Comparison of ENCODE assay signal across 9 mouse cellular contexts in the genomic region with DNA sequence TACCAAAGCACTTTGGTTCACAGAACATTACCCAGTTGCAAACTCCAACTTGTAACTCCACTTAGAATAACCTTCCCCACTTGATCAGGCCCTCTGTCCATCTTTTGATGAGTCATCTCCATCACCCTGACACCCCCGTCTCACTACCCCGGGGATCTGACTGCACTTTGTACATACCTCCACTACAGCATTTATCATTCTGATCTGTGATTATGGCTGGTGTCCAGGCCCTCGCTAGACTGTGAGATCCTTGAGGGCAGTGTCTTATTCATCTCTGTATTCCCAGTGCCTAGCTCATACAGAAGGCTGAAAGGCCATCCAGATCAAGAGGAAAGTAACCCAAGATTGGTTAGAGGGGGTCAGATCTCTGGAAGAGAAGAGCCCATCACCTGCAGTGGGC. TPM values are rescaled to one million over a fixed set of nuclear protein-coding genes. Genes with fewer than 3 reads are reported as not detected.
A peak's percentile ranks its signal among the peaks of the same experiment; 100 is the strongest.
DNase-seq lines count a peak whose midpoint lies in the region; ATAC-seq and TF ChIP-seq lines count a peak whose summit lies in the region.
"Had no signal": no experiment of that assay in that cellular context is flagged by ENCODE, and none has a peak within 500 bp of the region (broad histone marks: within the 10 kb centered on the region; RNA-seq: fewer than 3 reads in every experiment).

No protein-coding gene starts in this region.

- TF ChIP-seq EP300 in liver, postnatal 0 days (IDR thresholded peaks at IDR 0.05; ENCODE audit: low read depth), result no peak

- TF ChIP-seq CTCF in E14TG2a.4 (conservative IDR thresholded peaks at IDR 0.05; ENCODE audit: low read length), result no peak
- no peak for TF ChIP-seq CTCF in liver, postnatal 0 days (IDR thresholded peaks at IDR 0.05; ENCODE audit: low read depth)

- peaks cover 5% of the 10 kb centered on the region; the same call in 1 of the 2 replicates for H3K27me3 ChIP-seq in heart, embryonic 10.5 days (ENCODE audit: insufficient read depth, poor library complexity, severe bottlenecking)
- no peaks in the 10 kb centered on the region for H3K27me3 ChIP-seq in E14TG2a.4 (ENCODE audit: insufficient read depth, low read length)
- no peaks in the 10 kb centered on the region for H3K27me3 ChIP-seq in hindbrain, embryonic 11.5 days (ENCODE audit: control insufficient read depth, insufficient read depth, low read length)
- no peaks in the 10 kb centered on the region for H3K27me3 ChIP-seq in liver, postnatal 0 days (ENCODE audit: insufficient read depth, low read length)
- H3K27me3 ChIP-seq: Patski had no signal

- H3K4me3 ChIP-seq in heart, embryonic 10.5 days, result peak overlapping the region; percentile 80
- H3K4me3 ChIP-seq in E14TG2a.4 (replicated peaks; ENCODE audit: low read length), result peak overlapping the region; percentile 97
- H3K4me3 ChIP-seq in hindbrain, embryonic 11.5 days (ENCODE audit: low read depth, low read length), result peak overlapping the region; percentile 59
- H3K4me3 ChIP-seq in liver, postnatal 0 days (ENCODE audit: low read depth, low read length), result peak overlapping the region; percentile 69

- no peak for ATAC-seq in hindbrain, embryonic 11.5 days (ENCODE audit: low FRiP score)
- no peak for ATAC-seq in liver, postnatal 0 days

- H3K4me2 ChIP-seq in hindbrain, embryonic 11.5 days (replicated peaks; ENCODE audit: low read depth, low read length), result peak overlapping the region; percentile 85
- peak overlapping the region; percentile 94 for H3K4me2 ChIP-seq in liver, postnatal 0 days (ENCODE audit: low read depth, low read length)

- no peak overlapping the region for H3K9ac ChIP-seq in hindbrain, embryonic 11.5 days (ENCODE audit: low read depth, low read length)
- peak overlapping the region; percentile 84 for H3K9ac ChIP-seq in liver, postnatal 0 days (replicated peaks)

- H3K36me3 ChIP-seq in heart, embryonic 10.5 days, result peaks cover 6% of the 10 kb centered on the region; the same call in 1 of the 2 replicates
- peaks cover 36% of the 10 kb centered on the region for H3K36me3 ChIP-seq in E14TG2a.4 (ENCODE audit: insufficient read depth, low read length)
- no peaks in the 10 kb centered on the region for H3K36me3 ChIP-seq in hindbrain, embryonic 11.5 days (ENCODE audit: control insufficient read depth, insufficient read depth, low read length)
- H3K36me3 ChIP-seq in liver, postnatal 0 days (replicated peaks; ENCODE audit: insufficient read depth, low read length), result no peaks in the 10 kb centered on the region; the same call in 1 of the 2 replicates

- WGBS in heart, embryonic 10.5 days, result 35% methylated on average over 3 of the region's 3 CpGs
- 59% methylated on average over 3 of the region's 3 CpGs for WGBS in hindbrain, embryonic 11.5 days
- 35% methylated on average over 3 of the region's 3 CpGs for WGBS in liver, postnatal 0 days (ENCODE audit: insufficient replicate concordance)

- H3K4me1 ChIP-seq in heart, embryonic 10.5 days, result peaks cover 20% of the 10 kb centered on the region
- peaks cover 26% of the 10 kb centered on the region for H3K4me1 ChIP-seq in E14TG2a.4 (replicated peaks; ENCODE audit: low read depth, low read length)
- no peaks in the 10 kb centered on the region; the same call in 1 of the 2 replicates for H3K4me1 ChIP-seq in hindbrain, embryonic 11.5 days (replicated peaks; ENCODE audit: control insufficient read depth, insufficient read depth, low read length)
- peaks cover 51% of the 10 kb centered on the region for H3K4me1 ChIP-seq in liver, postnatal 0 days (ENCODE audit: insufficient read depth)

- peak overlapping the region; percentile 91; the same call in 1 of the 2 replicates for H3K27ac ChIP-seq in heart, embryonic 10.5 days
- H3K27ac ChIP-seq in hindbrain, embryonic 11.5 days (ENCODE audit: low read depth, low read length), result no peak overlapping the region
- H3K27ac ChIP-seq in liver, postnatal 0 days (ENCODE audit: low read depth), result peak overlapping the region; percentile 92

- H3K9me3 ChIP-seq in heart, embryonic 10.5 days, result no peaks in the 10 kb centered on the region
- no peaks in the 10 kb centered on the region for H3K9me3 ChIP-seq in E14TG2a.4 (ENCODE audit: low read length)
- H3K9me3 ChIP-seq in hindbrain, embryonic 11.5 days (ENCODE audit: control insufficient read depth, low read length), result no peaks in the 10 kb centered on the region
- no peaks in the 10 kb centered on the region for H3K9me3 ChIP-seq in liver, postnatal 0 days (ENCODE audit: low read length)

- no peak for DNase-seq in heart, embryonic 10.5 days (ENCODE audit: low spot score)
- no peak for DNase-seq in heart, adult 9 months (ENCODE audit: low spot score in 2 of 2)
- DNase-seq in hindbrain, embryonic 11.5 days (ENCODE audit: low spot score), result no peak
- no peak for DNase-seq in liver, postnatal 0 days
- no peak for DNase-seq in left cerebral cortex, adult 9 months (ENCODE audit: low spot score in 2 of 2)
- no peak for DNase-seq in thymus, postnatal 36 days
- no peak for DNase-seq in layer of hippocampus, postnatal 36 days

RNA-seq across cellular contexts. Expression of a gene that starts 1.0 kb away (rescaled TPM):
- polyA plus RNA-seq in heart, embryonic 10.5 days (2016; fragmentation: Nextera tagmentation; extraction: Ambion mirVana), result 30.4 and 33.5 TPM in 2 replicates
- 21.0 and 25.5 TPM in 2 replicates for polyA plus RNA-seq in hindbrain, embryonic 11.5 days (2014; fragmentation: Nextera tagmentation; extraction: Ambion mirVana)
- 33.0 and 37.0 TPM in 2 replicates for polyA plus RNA-seq in liver, postnatal 0 days (2015; fragmentation: Nextera tagmentation; extraction: Ambion mirVana)
- 1 to 10 TPM; 6.2 to 6.4 TPM for total RNA-seq in layer of hippocampus, postnatal 36 days (2021)

RNA-seq across cellular contexts. Expression of a gene that starts 1.4 kb away (rescaled TPM):
- 0.15 and 0.34 TPM in 2 replicates for polyA plus RNA-seq in heart, embryonic 10.5 days (2016; fragmentation: Nextera tagmentation; extraction: Ambion mirVana)
- polyA plus RNA-seq in hindbrain, embryonic 11.5 days (2014; fragmentation: Nextera tagmentation; extraction: Ambion mirVana), result 0.23 and 0.29 TPM in 2 replicates
- 1.3 TPM in 2 replicates for polyA plus RNA-seq in liver, postnatal 0 days (2015; fragmentation: Nextera tagmentation; extraction: Ambion mirVana)
- total RNA-seq in layer of hippocampus, postnatal 36 days (2021), result under 1 TPM; 0.46 to 0.47 TPM

RNA-seq across cellular contexts. Expression of a gene that starts 5.9 kb away (rescaled TPM):
- 3.1 and 3.6 TPM in 2 replicates for polyA plus RNA-seq in heart, embryonic 10.5 days (2016; fragmentation: Nextera tagmentation; extraction: Ambion mirVana)
- 12.6 and 13.9 TPM in 2 replicates for polyA plus RNA-seq in hindbrain, embryonic 11.5 days (2014; fragmentation: Nextera tagmentation; extraction: Ambion mirVana)
- 2.4 and 2.9 TPM in 2 replicates for polyA plus RNA-seq in liver, postnatal 0 days (2015; fragmentation: Nextera tagmentation; extraction: Ambion mirVana)
- 10 to 100 TPM; 19.9 to 28.7 TPM for total RNA-seq in layer of hippocampus, postnatal 36 days (2021)
